Mouse (Mus musculus): ENCODE measurements around the gene Tmeff1. TPM values are rescaled to one million over a fixed set of nuclear protein-coding genes. Genes with fewer than 3 reads are reported as not detected.

Gene Tmeff1
- polyA plus RNA-seq, 1 experiment from 2014 or later, result 53.5 TPM

GRCm38 (mm10) chr4:48636831-48637230 is 51.9 kb downstream of the Tmeff1 start:
- 95% methylated on average over 13 of the region's 13 CpGs for WGBS
- Histone ChIP-seq H3K36me3 (replicated peaks) (peaks cover 83% of the 10 kb centered on the region), H3K27ac (no peak overlapping the region), H3K9me3 (no peaks in the 10 kb centered on the region), H3K4me3 (no peak overlapping the region), H3K27me3 (ENCODE audit: poor library complexity, severe bottlenecking) (no peaks in the 10 kb centered on the region), H3K4me1 (peaks cover 22% of the 10 kb centered on the region)
- no peak for DNase-seq (ENCODE audit: extremely low spot score, low spot score)

DNA sequence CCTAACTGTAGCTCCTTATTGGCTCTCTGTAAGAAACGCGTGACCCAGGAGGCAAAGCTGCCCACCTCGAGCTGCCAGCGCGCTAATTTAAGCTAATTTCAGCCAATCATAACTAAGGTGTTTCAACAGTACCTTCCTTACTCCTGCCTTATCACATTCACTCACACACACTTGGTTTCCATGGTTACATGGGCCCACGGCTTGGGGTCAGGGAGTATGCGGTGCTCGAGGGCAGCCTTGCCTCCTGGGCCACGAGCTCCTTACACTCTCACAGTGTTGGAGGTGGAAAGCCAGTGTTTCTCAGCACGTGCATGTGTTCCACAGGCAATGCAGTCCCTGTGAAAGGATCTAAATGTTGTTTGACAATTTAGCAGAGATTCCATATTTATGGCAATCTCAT is 53.2 kb downstream of the Tmeff1 start:
- Histone ChIP-seq H3K27ac (no peak overlapping the region), H3K4me1 (peaks cover 15% of the 10 kb centered on the region), H3K27me3 (ENCODE audit: poor library complexity, severe bottlenecking) (no peaks in the 10 kb centered on the region), H3K36me3 (replicated peaks) (peaks cover 90% of the 10 kb centered on the region), H3K4me3 (no peak overlapping the region), H3K9me3 (no peaks in the 10 kb centered on the region)
- DNase-seq (ENCODE audit: extremely low spot score, low spot score), result no peak
- WGBS, result 91% methylated on average over 10 of the region's 10 CpGs

DNA sequence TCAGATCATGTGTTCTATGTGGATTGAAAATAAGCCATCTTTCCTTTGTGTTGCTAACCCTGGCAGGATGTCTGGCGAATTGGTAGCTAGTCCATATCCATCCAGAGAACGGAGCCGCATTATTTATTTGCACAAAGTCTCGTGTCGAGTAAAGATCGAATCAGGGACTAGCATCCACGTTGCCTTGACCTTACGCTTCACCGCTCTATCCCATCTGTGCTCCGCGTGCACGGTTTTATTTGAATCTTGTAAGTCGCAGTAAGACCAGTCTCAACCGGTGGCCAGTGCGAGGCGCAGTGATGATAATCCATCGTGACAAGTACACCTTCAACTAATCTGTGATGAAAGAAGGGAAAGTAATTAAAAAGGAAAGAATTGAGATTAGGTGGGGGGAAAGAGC is 54.5 kb downstream of the Tmeff1 start:
- no peak overlapping the region for H3K27ac ChIP-seq
- WGBS, result 97% methylated on average over 17 of the region's 17 CpGs
- H3K9me3 ChIP-seq, result no peaks in the 10 kb centered on the region
- peaks cover 8% of the 10 kb centered on the region for H3K4me1 ChIP-seq
- no peaks in the 10 kb centered on the region for H3K27me3 ChIP-seq (ENCODE audit: poor library complexity, severe bottlenecking)
- H3K4me3 ChIP-seq, result no peak overlapping the region
- H3K36me3 ChIP-seq (replicated peaks), result peaks cover 92% of the 10 kb centered on the region
- DNase-seq (ENCODE audit: extremely low spot score, low spot score), result no peak

DNA sequence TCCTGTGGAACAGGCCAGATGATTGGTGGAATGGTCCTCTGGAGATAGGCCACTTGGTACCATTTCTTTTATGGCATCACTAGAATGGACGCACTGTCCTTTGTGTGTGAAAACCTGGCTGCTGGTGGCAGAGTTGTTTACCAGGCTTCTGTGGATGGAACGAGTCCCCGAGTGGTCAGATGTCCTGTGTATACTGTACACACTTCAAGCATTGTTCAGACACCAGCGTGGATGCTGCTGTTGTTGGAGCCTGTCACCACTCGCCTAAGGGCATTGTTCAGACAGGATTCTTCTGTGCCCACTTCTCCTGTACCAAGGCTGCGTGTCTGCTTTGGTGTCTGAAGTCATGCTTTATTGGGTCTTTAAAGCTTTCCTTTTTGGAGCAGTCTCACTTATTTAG is 58.8 kb downstream of the Tmeff1 start:
- Histone ChIP-seq H3K4me3 (no peak overlapping the region), H3K4me1 (no peaks in the 10 kb centered on the region), H3K27ac (no peak overlapping the region), H3K9me3 (no peaks in the 10 kb centered on the region), H3K27me3 (ENCODE audit: poor library complexity, severe bottlenecking) (no peaks in the 10 kb centered on the region), H3K36me3 (replicated peaks) (peaks cover 98% of the 10 kb centered on the region)
- DNase-seq (ENCODE audit: extremely low spot score, low spot score), result no peak
- 93% methylated on average over 6 of the region's 6 CpGs for WGBS

DNA sequence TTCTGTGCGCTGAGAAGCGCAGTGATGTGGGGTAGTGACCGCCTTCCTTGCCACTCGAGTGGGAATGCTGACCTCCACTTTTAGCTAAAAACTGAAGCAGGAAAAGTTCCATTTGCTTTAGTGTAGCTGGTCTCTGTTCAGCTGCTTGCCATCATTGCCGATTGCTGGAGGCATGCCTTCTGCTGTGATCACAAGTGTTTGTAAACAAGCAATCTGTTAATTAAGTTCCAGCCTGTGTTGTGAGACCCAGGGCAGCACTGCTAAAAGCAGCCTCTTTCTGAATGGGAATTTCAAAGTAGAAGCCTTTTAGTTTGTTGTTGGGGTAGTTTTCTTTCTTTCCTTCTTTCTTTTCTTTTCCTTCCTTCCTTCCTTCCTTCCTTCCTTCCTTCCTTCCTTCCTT is 61.2 kb downstream of the Tmeff1 start:
- H3K27me3 ChIP-seq (ENCODE audit: poor library complexity, severe bottlenecking), result no peaks in the 10 kb centered on the region
- DNase-seq (ENCODE audit: extremely low spot score, low spot score), result no peak
- H3K27ac ChIP-seq, result no peak overlapping the region
- H3K4me1 ChIP-seq, result no peaks in the 10 kb centered on the region
- WGBS, result 97% methylated on average over 5 of the region's 5 CpGs
- peaks cover 96% of the 10 kb centered on the region for H3K36me3 ChIP-seq (replicated peaks)
- H3K9me3 ChIP-seq, result no peaks in the 10 kb centered on the region
- H3K4me3 ChIP-seq, result no peak overlapping the region

DNA sequence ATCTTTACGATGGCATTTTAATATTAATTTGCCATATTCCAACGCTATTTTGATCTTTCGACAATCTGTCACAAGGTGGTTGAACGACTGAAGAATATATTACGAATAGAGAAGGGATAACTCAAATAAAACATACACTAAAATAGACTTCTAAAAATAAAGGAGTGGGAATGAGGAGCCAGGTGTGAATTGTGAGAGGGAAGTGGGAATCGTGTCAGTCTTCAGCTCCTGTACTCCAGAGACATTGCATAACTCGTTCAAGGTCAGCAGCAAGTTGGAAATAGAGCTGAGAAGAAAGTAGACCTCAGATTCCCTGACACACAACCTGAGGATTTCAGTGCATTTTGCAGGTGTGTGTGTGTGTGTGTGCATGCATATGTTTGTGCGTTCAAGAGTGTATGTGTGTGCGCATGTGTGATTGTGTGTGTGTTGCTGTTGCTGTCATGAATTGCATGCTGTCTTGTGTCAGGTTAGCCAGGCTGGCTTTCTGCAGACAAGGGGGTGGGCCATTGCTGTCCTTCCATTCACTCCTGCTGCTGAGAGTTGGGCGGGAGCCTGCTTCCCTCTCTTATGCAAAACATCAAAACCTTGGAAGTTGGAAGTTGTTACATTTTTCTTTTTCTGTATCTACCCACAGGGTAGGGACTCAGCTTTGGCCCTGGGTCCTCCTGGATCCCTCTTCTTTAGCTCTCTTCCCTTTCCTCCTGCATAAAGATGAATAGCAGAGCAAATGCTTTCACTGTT is 65.8 kb downstream of the Tmeff1 start:
- 95% methylated on average over 10 of the region's 10 CpGs for WGBS
- no peaks in the 10 kb centered on the region for H3K4me1 ChIP-seq
- no peaks in the 10 kb centered on the region for H3K9me3 ChIP-seq
- peaks cover 97% of the 10 kb centered on the region for H3K36me3 ChIP-seq (replicated peaks)
- no peak overlapping the region for H3K4me3 ChIP-seq
- DNase-seq (ENCODE audit: extremely low spot score, low spot score), result no peak
- H3K27me3 ChIP-seq (ENCODE audit: poor library complexity, severe bottlenecking), result no peaks in the 10 kb centered on the region
- no peak overlapping the region for H3K27ac ChIP-seq

DNA sequence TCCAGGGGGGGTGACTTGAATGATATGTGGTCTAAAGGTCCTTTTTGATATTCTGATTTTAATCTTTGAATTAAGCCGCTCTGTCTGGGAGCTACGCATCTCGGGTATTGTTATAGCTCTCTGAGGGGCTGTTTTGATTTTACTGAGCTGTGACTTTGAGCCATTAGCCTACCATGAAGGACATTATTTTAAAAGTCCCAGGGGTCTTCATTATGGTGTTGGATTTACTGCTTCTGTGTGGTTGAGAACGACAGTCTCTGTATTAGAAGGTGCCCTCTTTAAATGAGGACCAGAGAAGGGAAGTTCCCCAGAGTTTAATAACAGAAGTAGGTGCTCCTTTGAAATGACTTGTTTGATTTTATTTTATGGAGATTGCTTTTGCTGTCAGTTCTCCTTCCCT is 69.1 kb downstream of the Tmeff1 start:
- Histone ChIP-seq H3K36me3 (replicated peaks) (peaks cover 97% of the 10 kb centered on the region), H3K27me3 (ENCODE audit: poor library complexity, severe bottlenecking) (no peaks in the 10 kb centered on the region), H3K9me3 (no peaks in the 10 kb centered on the region), H3K27ac (no peak overlapping the region), H3K4me3 (no peak overlapping the region), H3K4me1 (no peaks in the 10 kb centered on the region)
- WGBS, result 91% methylated on average over 4 of the region's 4 CpGs
- no peak for DNase-seq (ENCODE audit: extremely low spot score, low spot score)

DNA sequence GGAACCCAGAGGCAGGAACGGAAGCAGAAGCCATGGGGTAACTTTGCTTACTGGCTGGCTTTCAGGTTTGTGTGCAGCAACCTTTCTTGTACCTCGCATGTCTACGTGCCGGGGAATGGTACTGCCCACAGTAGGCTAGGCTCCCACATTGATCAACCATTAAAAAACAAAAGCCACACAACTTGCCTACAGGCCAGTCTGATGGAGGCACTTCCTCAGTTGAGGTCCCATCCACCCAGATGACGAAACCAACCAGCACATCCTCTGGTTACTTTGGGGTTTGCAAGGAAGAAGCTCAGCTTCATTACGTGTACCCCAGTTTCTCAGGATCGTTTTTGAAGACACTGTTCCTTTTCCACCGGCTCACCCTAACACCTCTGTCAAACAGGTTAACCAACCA is 71.6 kb downstream of the Tmeff1 start:
- no peaks in the 10 kb centered on the region for H3K9me3 ChIP-seq
- H3K4me1 ChIP-seq, result no peaks in the 10 kb centered on the region
- H3K27ac ChIP-seq, result no peak overlapping the region
- no peaks in the 10 kb centered on the region for H3K27me3 ChIP-seq (ENCODE audit: poor library complexity, severe bottlenecking)
- WGBS, result 96% methylated on average over 8 of the region's 8 CpGs
- H3K4me3 ChIP-seq, result no peak overlapping the region
- H3K36me3 ChIP-seq (replicated peaks), result peaks cover 98% of the 10 kb centered on the region
- no peak for DNase-seq (ENCODE audit: extremely low spot score, low spot score)

- WGBS, result 90% methylated on average over 4 of the region's 4 CpGs
- H3K4me3 ChIP-seq, result no peak overlapping the region
- peaks cover 95% of the 10 kb centered on the region for H3K36me3 ChIP-seq (replicated peaks)
- H3K9me3 ChIP-seq, result no peaks in the 10 kb centered on the region
- H3K27me3 ChIP-seq (ENCODE audit: poor library complexity, severe bottlenecking), result no peaks in the 10 kb centered on the region
- no peaks in the 10 kb centered on the region for H3K4me1 ChIP-seq
- no peak overlapping the region for H3K27ac ChIP-seq
- no peak for DNase-seq (ENCODE audit: extremely low spot score, low spot score)
Measured at GRCm38 (mm10) chr4:48660144-48660543, 75.2 kb downstream of the Tmeff1 start.

DNA sequence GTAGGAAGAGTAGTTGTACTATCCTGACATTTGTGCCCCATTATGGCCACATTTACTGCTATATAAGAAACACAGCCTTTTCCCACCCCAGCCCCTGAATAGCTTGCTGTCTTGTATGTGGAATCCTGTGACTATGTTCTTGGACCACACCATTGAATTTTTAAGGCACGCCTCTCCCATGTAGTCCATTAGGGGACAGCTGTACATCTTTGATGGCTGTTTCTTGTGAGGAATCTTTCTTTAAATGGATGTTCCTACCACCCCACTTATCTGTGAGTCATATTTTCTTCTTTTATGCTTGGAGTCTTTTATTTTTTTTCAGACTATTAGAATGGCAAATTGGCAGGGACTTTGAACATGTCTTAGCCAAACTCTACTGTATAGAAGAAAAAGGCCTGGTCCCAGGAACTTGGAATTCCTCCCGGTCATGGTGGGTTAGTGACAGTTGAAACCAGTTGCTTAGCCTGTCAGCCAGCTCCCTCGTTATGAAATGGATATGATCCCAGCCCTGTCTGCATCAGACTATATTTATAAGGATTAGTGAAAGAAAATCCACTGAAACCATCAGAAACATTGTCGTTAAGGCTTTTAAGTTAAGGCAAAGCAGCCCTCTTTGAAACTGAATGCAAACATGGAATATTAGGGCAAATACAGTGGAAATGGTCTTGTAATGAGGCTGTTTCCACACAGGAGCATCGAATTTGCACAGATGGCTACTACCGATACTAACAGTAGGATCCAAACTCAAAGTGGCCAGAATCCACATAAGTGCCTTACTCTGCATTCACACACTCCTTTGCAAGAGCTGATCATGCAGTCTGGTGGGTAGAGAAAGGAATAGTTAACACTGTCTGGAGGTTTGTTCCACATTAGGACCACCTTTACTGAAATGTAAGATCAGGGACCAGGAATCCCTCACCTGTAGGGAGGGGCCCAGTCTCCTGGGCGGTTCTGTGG is 75.9 kb downstream of the Tmeff1 start:
- H3K4me3 ChIP-seq, result no peak overlapping the region
- no peak for DNase-seq (ENCODE audit: extremely low spot score, low spot score)
- H3K27me3 ChIP-seq (ENCODE audit: poor library complexity, severe bottlenecking), result no peaks in the 10 kb centered on the region
- 92% methylated on average over 7 of the region's 7 CpGs for WGBS
- peaks cover 94% of the 10 kb centered on the region for H3K36me3 ChIP-seq (replicated peaks)
- H3K27ac ChIP-seq, result no peak overlapping the region
- H3K4me1 ChIP-seq, result no peaks in the 10 kb centered on the region
- no peaks in the 10 kb centered on the region for H3K9me3 ChIP-seq

DNA sequence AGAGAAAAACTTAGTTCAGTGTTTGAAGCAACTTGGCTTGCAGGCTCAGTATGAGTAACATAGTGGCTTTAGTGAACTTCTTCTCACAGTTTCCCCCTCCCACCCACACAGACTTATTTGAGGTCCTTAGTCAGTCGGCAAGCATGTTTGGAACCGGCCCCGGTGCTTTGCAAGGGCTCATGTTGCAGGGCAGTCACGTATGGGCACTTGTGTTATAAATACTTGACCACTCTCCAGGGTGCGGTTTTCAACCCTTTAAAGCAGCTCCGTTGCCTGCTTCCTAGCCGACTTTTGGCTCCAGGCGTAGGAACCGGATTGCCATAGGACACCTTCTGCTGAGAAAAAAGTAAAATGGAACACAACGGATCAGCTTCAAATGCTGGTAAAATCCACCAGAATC is 78.3 kb downstream of the Tmeff1 start, which contains the start of gene Cavin4:
Gene Cavin4, plus strand, starts transcription at position 244 of the 400 bp plus-strand sequence.
- Histone ChIP-seq H3K27ac (no peak within 1 kb of the TSS), H3K36me3 (replicated peaks) (peaks cover 80% of the 10 kb centered on the region), H3K9me3 (no peaks in the 10 kb centered on the region), H3K27me3 (ENCODE audit: poor library complexity, severe bottlenecking) (no peaks in the 10 kb centered on the region), H3K4me1 (no peaks in the 10 kb centered on the region), H3K4me3 (no peak within 1 kb of the TSS)
- DNase-seq (ENCODE audit: extremely low spot score, low spot score), result no peak
- WGBS, result 94% methylated on average over 10 of the region's 10 CpGs

DNA sequence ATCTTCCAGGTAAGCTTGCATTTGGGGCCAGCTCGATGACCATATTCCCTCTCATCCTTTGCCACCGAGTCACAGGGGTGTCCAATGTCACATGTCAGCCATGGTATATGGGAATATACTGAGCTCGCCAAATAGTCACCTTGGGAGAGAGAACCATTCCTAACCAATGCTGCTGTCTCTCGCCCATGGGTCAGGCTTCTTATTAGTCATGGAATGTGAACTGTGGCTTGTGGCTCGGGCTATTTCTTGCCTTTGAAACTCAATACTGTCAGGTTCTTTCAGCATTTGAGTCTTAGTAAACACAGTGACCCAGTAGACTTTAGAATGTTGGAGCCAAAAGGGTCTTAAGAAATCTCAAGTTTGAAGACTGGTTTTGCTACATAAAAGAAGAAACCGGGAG is 79.0 kb downstream of the Tmeff1 start:
- 90% methylated on average over 6 of the region's 6 CpGs for WGBS

GRCm38 (mm10) chr4:48667279-48667678 is 82.3 kb downstream of the Tmeff1 start:
- peaks cover 77% of the 10 kb centered on the region for H3K36me3 ChIP-seq (replicated peaks)
- H3K9me3 ChIP-seq, result no peaks in the 10 kb centered on the region

More for the DNA sequence above, 79.0 kb downstream of the Tmeff1 start:
- Histone ChIP-seq H3K9me3 (no peaks in the 10 kb centered on the region), H3K36me3 (replicated peaks) (peaks cover 78% of the 10 kb centered on the region), H3K4me1 (no peaks in the 10 kb centered on the region), H3K27ac (no peak overlapping the region), H3K27me3 (ENCODE audit: poor library complexity, severe bottlenecking) (no peaks in the 10 kb centered on the region), H3K4me3 (no peak overlapping the region)
- DNase-seq (ENCODE audit: extremely low spot score, low spot score), result no peak

More at GRCm38 (mm10) chr4:48667279-48667678, 82.3 kb downstream of the Tmeff1 start:
- no peak for DNase-seq (ENCODE audit: extremely low spot score, low spot score)
- H3K4me3 ChIP-seq, result no peak overlapping the region
- H3K4me1 ChIP-seq, result no peaks in the 10 kb centered on the region
- H3K27ac ChIP-seq, result no peak overlapping the region
- H3K27me3 ChIP-seq (ENCODE audit: poor library complexity, severe bottlenecking), result no peaks in the 10 kb centered on the region
- WGBS, result 87% methylated on average over 6 of the region's 6 CpGs

All from forebrain, embryonic 10.5 days (tissue).